Mouse (Mus musculus) limb, embryonic 14.5 days (tissue): ENCODE data around the gene Secisbp2l. TPM values are rescaled to one million over a fixed set of nuclear protein-coding genes. Genes with fewer than 3 reads are reported as not detected.

Experiments used
- ATAC-seq: fragments of 200-750 bp; cut with Nextera tagmentation; 2 replicates; pipeline ENCODE4 v1.8.0; 2017; ENCODE audit warnings: low read depth, moderate number of reproducible peaks, moderate TSS enrichment; ENCODE audit not compliant: low FRiP score
- DNase-seq: peaks from one replicate; pipeline ENCODE4 v3.0.0-alpha.2; 2015; ENCODE audit warnings: low spot score
- H3K27ac ChIP-seq: fragments of 300-500 bp; sonication (generic); replicated peaks from 2 replicates; pipeline ENCODE4 v1.5.1; 2014; ENCODE audit warnings: low read depth, mild to moderate bottlenecking, low read length, moderate library complexity, mixed read lengths
- H3K27me3 ChIP-seq: fragments of 300-500 bp; sonication (generic); 2 replicates; pipeline ENCODE4 v1.6.1; 2014; ENCODE audit warnings: low read length, mixed read lengths; ENCODE audit not compliant: control insufficient read depth, insufficient read depth
- H3K36me3 ChIP-seq: fragments of 300-500 bp; sonication (generic); 2 replicates; pipeline ENCODE4 v1.6.1; 2014; ENCODE audit warnings: mild to moderate bottlenecking, low read length, moderate library complexity, mixed read lengths; ENCODE audit not compliant: control insufficient read depth, insufficient read depth
- H3K4me1 ChIP-seq: fragments of 300-500 bp; sonication (generic); 2 replicates; pipeline ENCODE4 v1.6.1; 2014; ENCODE audit warnings: antibody characterized with exemption, low read length, mixed read lengths; ENCODE audit not compliant: control insufficient read depth, insufficient read depth
- H3K4me2 ChIP-seq: fragments of 300-500 bp; sonication (generic); replicated peaks from 2 replicates; pipeline ENCODE4 v1.6.1; 2014; ENCODE audit warnings: low read depth, mild to moderate bottlenecking, low read length, moderate library complexity; ENCODE audit not compliant: severe bottlenecking
- H3K4me3 ChIP-seq: fragments of 300-500 bp; sonication (generic); replicated peaks from 2 replicates; pipeline ENCODE4 v1.5.1; 2014; ENCODE audit warnings: low read length
- H3K9ac ChIP-seq: fragments of 300-500 bp; sonication (generic); 2 replicates; pipeline ENCODE4 v1.6.1; 2014; ENCODE audit warnings: mild to moderate bottlenecking, low read depth, low read length, moderate library complexity; ENCODE audit not compliant: severe bottlenecking
- H3K9me3 ChIP-seq: fragments of 300-500 bp; sonication (generic); 2 replicates; pipeline ENCODE4 v1.6.1; 2016; ENCODE audit warnings: low read length; ENCODE audit not compliant: control insufficient read depth
- POLR2A ChIP-seq: fragments of 200-500 bp; IDR thresholded peaks from 2 replicates; pipeline ENCODE4 v1.8.0; 2012; ENCODE audit warnings: inconsistent platforms, mild to moderate bottlenecking, moderate library complexity, borderline replicate concordance; ENCODE audit not compliant: insufficient read depth, insufficient read length; ENCODE audit errors: extremely low read depth
- WGBS: fragments of 180-500 bp; shearing (Covaris S2); extraction: QIAGEN DNeasy Blood & Tissue Kit; methylation state at CpG from one replicate; pipeline ENCODE4 v1.1.7; 2014; 5-methylcytosine and 5-hydroxymethylcytosine counted together
- polyA plus RNA-seq, 2 experiments: library from polyadenylated mRNA; depleted of rRNA in 1 of 2; stranded (reverse) in 1 of 2; unstranded in 1 of 2; fragments of >200 nt; fragmentation: Nextera tagmentation in 1 of 2; extraction: Ambion mirVana in 1 of 2; gene quantifications; 2 replicates each; pipeline versions ENCODE4 v1.2.1 to v1.2.3; 2012 to 2014

Gene Secisbp2l
- polyA plus RNA-seq, 2 experiments, result 14.5 to 22.6 TPM

GRCm38 (mm10) chr2:125784392-125784791 lies 1.7 kb upstream of the Secisbp2l start:
- peaks cover 9% of the 10 kb centered on the region for H3K4me1 ChIP-seq
- H3K4me2 ChIP-seq, result no peak overlapping the region
- no peaks in the 10 kb centered on the region for H3K27me3 ChIP-seq
- no peak overlapping the region for H3K4me3 ChIP-seq
- H3K9ac ChIP-seq, result no peak overlapping the region
- DNase-seq (no peak), ATAC-seq (no peak)
- TF ChIP-seq POLR2A, result no peak
- no peaks in the 10 kb centered on the region for H3K36me3 ChIP-seq
- WGBS, result 28% methylated on average over 4 of the region's 4 CpGs
- no peak overlapping the region for H3K27ac ChIP-seq
- no peaks in the 10 kb centered on the region for H3K9me3 ChIP-seq

- ATAC-seq (no peak), DNase-seq (no peak)
- Histone ChIP-seq H3K27me3 (no peaks in the 10 kb centered on the region), H3K4me2 (no peak overlapping the region), H3K4me1 (peaks cover 9% of the 10 kb centered on the region), H3K36me3 (no peaks in the 10 kb centered on the region), H3K27ac (no peak overlapping the region), H3K9me3 (no peaks in the 10 kb centered on the region), H3K4me3 (no peak overlapping the region), H3K9ac (no peak overlapping the region)
- TF ChIP-seq POLR2A, result no peak
- WGBS, result 50% methylated on average over 4 of the region's 4 CpGs
These were observed 1.2 kb upstream of the Secisbp2l start for GRCm38 (mm10) chr2:125783868-125784267.

- H3K4me2 ChIP-seq, result peak overlapping the region; percentile 53
- H3K9me3 ChIP-seq, result no peaks in the 10 kb centered on the region
- DNase-seq (peak; percentile 3), ATAC-seq (peak; percentile 0; the same call in 1 of the 2 replicates)
- peaks cover 9% of the 10 kb centered on the region for H3K4me1 ChIP-seq
- peak overlapping the region; percentile 73 for H3K27ac ChIP-seq
- H3K27me3 ChIP-seq, result no peaks in the 10 kb centered on the region
- peak overlapping the region; percentile 92 for H3K9ac ChIP-seq
- 3% methylated on average over 44 of the region's 44 CpGs for WGBS
- H3K36me3 ChIP-seq, result peaks cover 3% of the 10 kb centered on the region; the same call in 1 of the 2 replicates
- no peak for TF ChIP-seq POLR2A
- peak overlapping the region; percentile 87 for H3K4me3 ChIP-seq
These were observed 522 bp downstream of the Secisbp2l start for GRCm38 (mm10) chr2:125781978-125782718.

- ATAC-seq (no peak), DNase-seq (no peak)
- Histone ChIP-seq H3K4me3 (peak overlapping the region; percentile 87), H3K4me2 (peak overlapping the region; percentile 53), H3K36me3 (peaks cover 3% of the 10 kb centered on the region), H3K4me1 (peaks cover 9% of the 10 kb centered on the region), H3K27me3 (no peaks in the 10 kb centered on the region), H3K9me3 (no peaks in the 10 kb centered on the region), H3K9ac (0 out of 2 replicates have a peak overlapping the region, but pooled peaks have one; percentile 92), H3K27ac (no peak overlapping the region)
- TF ChIP-seq POLR2A, result no peak
- 60% methylated on average over 2 of the region's 2 CpGs for WGBS
These were observed 1.7 kb downstream of the Secisbp2l start for GRCm38 (mm10) chr2:125781006-125781405.

- Histone ChIP-seq H3K4me2 (no peak overlapping the region), H3K27me3 (no peaks in the 10 kb centered on the region), H3K27ac (no peak overlapping the region), H3K4me3 (no peak overlapping the region), H3K9me3 (no peaks in the 10 kb centered on the region), H3K4me1 (peaks cover 9% of the 10 kb centered on the region), H3K9ac (no peak overlapping the region), H3K36me3 (peaks cover 26% of the 10 kb centered on the region)
- TF ChIP-seq POLR2A, result no peak
- no peak for ATAC-seq
- DNase-seq, result no peak
- 89% methylated on average over 12 of the region's 12 CpGs for WGBS
These were observed 4.3 kb downstream of the Secisbp2l start for GRCm38 (mm10) chr2:125778380-125778779.

- DNase-seq (no peak), ATAC-seq (no peak)
- Histone ChIP-seq H3K27me3 (no peaks in the 10 kb centered on the region), H3K9me3 (no peaks in the 10 kb centered on the region), H3K4me3 (no peak overlapping the region), H3K9ac (no peak overlapping the region), H3K27ac (no peak overlapping the region), H3K4me1 (peaks cover 9% of the 10 kb centered on the region), H3K36me3 (peaks cover 31% of the 10 kb centered on the region), H3K4me2 (no peak overlapping the region)
- TF ChIP-seq POLR2A, result no peak
- 88% methylated on average over 3 of the region's 3 CpGs for WGBS
These were observed 5.7 kb downstream of the Secisbp2l start for GRCm38 (mm10) chr2:125777018-125777417.
